Mouse (Mus musculus): ENCODE measurements around the gene Mcpt4.
"Not testable (repeated sequence)": the region's sequence is repeated elsewhere in the genome, so short reads cannot be mapped to it uniquely, and the experiment has no call there.

Mcpt4 gene

DNA sequence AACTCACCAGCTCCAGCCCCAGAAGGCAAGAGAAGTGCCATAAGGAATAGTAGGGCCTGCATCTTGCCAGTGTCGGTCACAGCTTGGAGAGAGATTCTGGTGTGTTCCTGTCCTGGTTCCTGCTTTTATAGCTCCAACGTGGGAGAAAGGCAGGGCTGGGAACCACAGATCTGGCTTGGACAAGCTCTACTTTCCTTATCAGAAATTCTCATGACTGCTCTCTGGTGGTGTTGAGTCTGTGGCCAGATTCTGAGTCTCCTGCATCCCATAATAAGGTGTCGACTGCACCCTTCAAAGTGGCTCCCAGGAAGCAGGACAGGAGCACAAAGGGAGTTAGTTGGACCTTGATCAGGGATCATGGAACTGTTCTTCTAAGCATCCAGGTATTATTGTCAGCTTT lies at the start of gene Mcpt4:
TSS of gene Mcpt4 (minus strand) at position 101 of the 400 bp plus-strand sequence.
- DNase-seq = not testable (repeated sequence)

DNA sequence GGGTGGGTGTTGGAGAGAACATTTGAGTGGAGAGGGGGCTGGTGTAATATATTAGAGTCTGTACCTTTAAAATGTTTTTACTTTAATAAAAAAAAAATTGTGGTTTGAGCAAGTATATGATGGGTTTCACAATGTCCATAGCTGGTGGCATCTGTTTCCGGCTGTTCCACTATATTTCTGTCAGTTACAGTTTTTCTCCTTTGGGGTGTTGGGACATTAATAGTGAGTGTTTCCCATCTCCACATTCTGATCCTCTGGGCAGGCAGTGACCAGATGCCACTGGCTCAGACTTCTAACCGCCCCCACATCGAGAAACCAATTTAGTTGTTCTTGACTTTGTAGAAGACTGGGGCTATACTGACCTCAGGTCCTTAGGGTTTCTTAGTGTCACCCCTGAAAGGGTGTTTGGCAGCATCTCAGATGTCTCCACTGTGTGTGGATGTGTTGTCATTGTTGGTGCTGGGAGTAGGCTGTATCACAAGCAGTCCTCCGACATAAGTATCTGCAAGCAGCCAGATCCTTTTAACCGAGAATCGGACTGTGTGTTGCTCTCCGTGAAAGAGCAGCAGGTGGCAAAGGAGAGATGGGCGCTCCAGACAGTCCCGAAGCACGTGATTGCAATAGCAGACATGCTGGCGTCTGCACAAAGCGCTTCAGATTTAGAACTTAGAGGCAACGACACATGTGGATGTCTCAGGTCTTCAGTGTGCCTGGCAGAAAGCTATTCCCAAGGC lies 43.5 kb upstream of the Mcpt4 start:
- no peak for DNase-seq

DNA sequence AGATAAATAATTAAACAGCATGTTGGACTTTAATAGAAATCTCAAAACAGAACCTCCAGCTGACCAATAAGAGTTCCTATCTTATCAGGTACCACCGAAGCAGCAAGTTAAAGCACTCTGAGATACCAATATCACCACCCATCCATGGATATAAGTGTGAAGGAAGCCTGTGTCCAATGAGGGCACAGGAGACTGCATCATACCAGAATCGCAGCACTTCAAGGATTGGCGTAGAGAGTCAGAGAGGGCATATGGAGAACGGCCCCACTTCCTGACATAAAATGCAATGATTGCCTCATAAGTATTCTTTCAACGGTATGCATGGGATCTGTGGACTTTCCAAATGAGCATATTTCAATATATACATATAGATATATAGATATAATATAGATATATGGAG lies 42.9 kb upstream of the Mcpt4 start:
- DNase-seq = no peak

DNA sequence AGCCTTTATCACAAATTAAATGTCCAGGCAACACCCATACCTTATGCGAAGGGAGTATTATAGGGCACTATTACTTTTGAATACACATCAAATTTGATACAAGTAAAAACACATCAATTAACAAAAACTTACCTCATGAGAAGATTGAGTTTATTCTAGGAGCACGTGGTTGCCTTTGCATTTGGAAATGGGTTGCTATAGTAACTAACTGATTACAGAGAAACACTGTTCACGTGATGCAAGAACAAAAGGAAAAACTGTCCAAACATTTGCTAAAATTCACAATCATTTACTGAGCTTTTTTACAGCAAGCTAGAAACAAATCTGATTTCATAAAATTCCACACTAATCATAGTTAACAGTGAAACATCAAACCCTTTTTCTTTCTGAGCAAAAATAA lies 41.3 kb upstream of the Mcpt4 start:
- no peak for DNase-seq

DNA sequence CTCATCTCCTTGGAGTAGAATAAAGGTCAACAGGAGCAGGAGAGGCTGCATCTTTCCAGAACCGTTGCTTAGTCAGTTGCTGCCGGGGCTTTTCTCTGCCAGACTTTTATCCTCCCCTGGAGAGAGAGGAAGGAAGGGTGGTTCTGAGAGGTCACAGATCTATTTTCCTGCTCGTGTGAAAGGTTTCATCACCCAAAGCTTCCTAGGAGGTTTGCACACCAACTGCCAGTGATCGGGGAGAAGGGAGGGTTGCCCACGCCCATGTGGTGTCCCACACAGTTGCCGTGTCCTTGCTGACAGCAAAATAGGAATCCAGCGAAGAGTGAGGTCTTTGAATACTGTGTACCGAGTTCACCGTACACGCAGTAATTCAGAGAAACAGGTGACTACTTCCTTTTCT lies 40.3 kb upstream of the Mcpt4 start, which contains the start of gene Ctsg:
TSS of gene Ctsg (minus strand) at position 189 of the 400 bp plus-strand sequence.
- no peak for DNase-seq

DNA sequence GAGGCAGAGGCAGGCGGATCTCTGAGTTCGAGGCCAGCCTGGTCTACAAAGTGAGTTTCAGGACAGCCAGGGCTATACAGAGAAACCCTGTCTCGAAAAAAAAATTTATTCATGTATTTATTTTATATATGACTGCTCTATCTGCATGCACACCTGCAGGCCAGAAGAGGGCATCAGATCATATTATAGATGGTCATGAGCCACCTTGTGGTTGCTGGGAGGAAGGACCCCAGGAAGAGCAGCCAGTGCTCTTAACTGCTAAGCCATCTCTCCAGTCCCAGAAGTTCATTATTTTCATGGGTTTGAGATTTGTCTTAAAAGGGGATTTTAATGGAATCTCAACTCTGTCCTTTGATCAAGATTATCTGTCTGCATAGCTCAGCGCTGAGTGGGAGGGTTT lies 36.8 kb upstream of the Mcpt4 start:
- DNase-seq = peak; percentile 24

DNA sequence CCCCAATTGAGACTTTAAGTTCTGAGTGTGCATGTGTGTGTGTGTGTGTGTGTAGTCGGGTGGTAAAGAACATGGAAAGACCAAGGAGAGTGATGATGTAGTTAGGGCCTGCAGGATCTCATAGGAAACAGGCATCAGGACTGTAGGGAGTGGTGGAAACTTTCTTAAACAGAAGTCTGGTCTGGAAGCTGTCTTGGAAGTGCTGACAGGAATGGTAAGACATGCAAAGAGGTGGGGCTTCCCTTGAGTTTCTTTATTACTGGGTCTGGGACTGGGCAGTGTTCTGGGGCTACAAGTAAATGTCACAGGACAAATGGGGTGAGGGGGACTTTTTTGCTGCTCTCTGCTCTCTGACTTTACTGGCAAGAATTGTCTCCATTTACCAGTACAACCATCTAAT lies 35.5 kb upstream of the Mcpt4 start:
- DNase-seq = no peak

DNA sequence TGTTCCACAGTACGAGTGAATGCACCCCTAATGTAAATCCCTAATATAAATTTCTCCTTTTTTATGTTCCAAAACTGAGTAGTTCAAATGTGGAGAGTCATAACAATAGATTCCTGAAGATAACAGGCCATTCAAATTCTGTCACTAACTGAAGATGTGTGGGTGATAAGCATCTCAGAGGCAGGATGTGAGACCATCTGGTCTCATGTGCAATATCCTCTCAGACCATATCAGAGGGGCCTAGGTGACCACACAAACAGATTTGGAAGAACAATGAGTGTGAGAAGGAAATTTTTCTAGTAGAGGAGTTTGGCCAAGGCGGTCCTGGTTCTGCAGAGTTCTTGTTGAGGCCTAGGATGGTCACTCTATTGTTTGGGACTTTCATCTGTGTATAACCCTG lies 31.2 kb upstream of the Mcpt4 start:
- DNase-seq = no peak

DNA sequence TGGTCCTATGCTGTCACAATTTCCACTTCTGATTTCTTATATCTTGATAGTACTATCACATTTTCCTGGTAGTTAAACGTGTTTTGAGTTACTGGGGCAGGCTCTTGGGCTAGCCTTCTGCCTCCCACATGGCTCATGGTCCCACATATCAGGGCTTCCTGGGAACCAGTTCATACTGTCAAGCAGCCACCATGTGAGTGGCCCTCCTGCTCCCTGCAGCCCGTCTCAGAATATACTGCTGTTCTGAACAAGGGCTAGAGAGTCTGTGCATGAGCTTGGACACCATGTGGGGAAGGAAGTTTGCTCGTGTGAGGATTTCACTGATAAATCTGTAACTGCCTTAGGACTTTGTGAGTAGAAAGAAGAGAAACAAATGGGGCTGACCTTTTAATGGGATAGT lies 24.6 kb upstream of the Mcpt4 start:
- DNase-seq = no peak

DNA sequence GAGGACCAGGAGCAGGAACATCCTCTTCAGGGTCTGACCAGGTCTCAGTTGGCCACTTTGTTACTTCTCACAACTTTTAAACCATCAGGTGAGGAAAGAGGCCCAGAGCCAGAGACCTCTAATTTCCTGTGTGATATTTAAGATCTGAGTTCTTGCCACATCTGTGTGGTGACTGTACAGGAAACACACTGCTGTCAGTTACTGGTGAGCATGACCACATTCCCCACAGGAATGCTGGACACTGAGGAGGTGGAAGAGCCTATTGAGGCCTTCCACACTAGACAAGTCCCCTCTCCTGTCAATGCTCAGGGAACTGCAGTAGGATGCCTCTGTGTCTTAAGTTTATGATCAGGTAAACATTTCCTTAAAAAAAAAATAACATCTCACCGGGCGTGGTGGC lies 23.1 kb upstream of the Mcpt4 start, which contains the start of gene Mcpt8:
TSS of gene Mcpt8 (minus strand) at position 107 of the 400 bp plus-strand sequence.
- DNase-seq = no peak

DNA sequence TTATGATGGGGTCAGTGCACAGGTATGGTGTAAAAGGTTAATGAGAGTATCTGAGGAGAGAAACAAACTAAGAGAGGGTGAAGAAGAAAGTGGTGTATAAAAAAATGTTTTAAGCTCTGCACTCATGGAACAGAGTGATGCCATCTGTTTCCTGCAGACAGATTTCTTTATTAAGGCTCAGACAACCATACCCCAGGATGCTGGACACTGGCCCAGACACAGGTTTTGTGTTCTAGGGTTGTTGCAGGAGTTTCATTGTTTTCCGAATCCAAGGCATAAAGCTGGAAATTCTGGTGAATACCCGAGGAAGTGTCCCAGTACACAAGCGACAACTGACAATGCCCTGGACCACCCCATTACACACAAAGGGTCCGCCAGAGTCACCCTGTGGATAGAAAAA lies 19.9 kb upstream of the Mcpt4 start:
- DNase-seq = no peak

DNA sequence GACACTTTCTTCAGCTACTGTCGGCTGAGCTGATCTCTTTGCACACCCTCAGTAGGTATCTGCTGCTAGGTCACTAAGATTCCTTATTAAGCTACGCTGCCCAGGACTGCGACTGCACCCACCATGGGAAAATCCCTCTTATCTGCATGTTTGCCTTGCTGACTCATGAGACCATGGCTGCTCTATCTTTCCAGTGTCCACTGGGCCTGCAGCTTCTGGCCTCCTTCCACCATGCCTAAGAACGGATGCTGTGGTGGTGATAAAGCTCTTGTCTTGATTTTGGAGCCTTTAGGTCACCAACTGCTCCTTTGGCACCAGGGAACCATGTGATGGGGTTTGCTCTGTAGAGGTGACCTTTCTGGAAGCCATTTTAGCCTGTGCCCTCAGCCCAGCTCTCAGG lies 4.4 kb downstream of the Mcpt4 start:
- DNase-seq = no peak

DNA sequence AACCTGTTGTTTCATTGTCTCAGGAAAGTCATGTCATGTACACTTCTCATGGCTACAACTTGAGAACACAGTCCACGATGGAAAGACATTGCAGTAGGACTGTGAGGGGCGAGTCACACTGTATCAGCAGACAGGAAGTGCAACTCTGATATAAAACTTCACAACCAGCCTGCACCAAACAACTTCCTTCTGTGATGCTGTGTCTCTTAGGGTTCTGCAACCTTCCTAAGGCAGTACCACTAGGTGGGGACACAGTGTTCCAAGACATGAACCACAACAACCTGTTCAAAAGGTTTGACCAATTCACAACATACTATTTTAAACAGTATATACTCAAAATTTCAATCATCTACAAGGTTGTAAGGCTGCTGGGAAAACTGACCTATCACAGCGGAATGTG lies 6.7 kb downstream of the Mcpt4 start:
- DNase-seq = no peak

DNA sequence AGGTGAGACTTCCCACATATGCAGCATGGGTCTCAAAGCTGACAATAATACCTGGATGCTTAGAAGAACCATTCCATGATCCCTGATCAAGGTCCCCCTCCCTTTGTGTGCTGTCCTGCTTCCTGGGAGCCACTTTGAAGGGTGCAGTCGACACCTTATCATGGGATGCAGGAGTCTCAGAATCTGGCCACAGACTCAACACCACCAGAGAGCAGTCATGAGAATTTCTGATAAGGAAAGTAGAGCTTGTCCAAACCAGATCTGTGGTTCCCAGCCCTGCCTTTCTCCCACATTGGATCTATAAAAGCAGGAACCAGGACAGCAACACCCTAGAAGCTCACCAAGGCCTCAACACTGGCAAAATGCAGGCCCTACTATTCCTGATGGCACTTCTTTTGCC lies 20.3 kb downstream of the Mcpt4 start, which contains the start of gene Mcpt2:
TSS of gene Mcpt2 (plus strand) at position 250 of the 400 bp plus-strand sequence.
- DNase-seq = not testable (repeated sequence)

DNA sequence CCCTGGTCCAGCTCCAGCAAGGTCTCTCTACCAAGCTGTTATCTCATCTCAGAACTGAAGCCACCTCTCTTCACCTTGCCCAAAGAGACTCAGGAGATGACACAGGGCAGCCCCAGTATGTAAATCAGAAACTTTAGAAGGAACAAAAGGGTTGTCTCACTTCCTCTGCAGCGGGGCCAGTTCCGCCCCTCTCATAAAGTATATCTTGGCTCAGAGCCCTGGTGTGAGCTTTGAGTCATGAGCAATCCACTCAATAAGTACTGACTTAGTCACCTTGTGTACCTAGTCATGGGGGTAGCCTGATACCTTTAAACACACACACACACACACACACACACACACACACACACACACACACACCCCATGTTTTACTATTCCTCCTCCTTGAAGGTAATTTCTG lies 27.7 kb downstream of the Mcpt4 start:
- DNase-seq = no peak

DNA sequence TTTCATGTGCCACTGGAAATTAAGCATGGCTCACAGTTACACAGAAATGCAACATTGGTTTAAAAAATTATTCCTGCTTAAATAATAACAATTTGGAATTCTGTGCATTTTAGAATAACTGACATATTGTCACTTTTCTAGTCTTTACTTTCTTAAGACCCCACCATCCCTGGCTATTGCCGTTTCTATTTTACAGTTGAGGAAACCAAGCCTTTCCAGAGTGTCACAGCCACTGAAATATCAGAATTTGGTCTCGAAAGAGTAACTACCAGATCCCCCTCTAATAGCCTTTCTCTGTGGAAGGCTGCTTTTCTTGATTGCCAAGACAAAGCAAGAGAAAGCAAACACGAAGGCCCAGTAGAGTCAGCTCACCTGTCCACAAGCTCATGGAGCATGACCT lies 31.7 kb downstream of the Mcpt4 start, which contains the start of gene Mcpt9:
TSS of gene Mcpt9 (minus strand) at position 101 of the 400 bp plus-strand sequence.
- not testable (repeated sequence) for DNase-seq

DNA sequence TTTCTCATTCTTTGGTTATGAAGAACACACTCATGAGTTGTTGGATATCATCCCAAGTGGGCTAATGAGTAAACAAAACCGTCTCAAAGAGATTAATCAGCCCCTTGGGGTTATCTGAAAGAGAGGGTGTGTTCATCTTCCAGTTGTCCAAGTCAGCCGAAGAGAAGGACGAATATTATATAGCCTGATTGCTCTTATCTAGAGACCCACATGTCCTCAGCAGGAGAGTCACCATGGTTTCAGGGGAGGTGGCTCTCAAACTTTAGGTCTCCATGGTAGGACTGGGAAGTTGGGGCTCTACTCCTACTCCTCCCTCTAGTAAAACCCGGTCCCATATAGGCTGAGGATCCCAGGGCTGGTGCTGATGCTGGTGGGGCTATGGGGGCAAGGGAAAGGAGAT lies 40.8 kb downstream of the Mcpt4 start:
- DNase-seq = not testable (repeated sequence)

DNA sequence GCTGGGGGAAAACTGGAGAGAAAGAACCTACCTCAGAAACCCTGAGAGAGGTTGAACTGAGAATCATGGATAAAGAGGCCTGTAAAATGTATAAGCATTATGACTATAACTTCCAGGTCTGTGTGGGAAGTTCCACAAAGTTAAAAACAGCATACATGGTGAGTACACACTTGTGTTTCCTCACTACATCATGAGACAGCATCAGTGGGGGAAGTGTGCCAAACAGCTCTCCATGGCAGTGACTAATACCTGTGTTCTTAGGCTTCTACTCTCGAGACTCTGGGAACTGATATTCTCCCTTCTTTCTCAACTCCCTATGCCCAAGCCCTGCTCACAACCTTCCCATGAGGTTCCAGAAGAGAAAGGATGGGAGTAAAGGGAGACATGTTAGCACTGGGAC lies 42.7 kb downstream of the Mcpt4 start:
- no peak for DNase-seq

DNA sequence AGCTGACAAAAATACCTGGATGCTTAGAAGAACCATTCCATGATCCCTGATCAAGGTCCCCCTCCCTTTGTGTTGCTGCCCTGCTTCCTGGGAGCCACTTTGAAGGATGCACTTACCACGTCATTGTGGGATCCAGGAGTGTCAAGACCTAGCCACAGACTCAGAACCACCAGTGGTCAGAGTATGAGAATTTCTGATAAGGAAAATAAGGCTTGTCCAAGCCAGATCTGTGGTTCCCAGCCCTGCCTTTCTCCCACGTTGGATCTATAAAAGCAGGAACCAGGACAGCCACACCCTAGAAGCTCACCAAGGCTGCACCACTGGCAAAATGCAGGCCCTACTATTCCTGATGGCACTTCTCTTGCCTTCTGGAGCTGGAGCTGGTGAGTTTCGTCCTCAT lies 44.4 kb downstream of the Mcpt4 start, which contains the start of gene Mcpt1:
TSS of gene Mcpt1 (plus strand) at position 301 of the 400 bp plus-strand sequence.
- not testable (repeated sequence) for DNase-seq

DNA sequence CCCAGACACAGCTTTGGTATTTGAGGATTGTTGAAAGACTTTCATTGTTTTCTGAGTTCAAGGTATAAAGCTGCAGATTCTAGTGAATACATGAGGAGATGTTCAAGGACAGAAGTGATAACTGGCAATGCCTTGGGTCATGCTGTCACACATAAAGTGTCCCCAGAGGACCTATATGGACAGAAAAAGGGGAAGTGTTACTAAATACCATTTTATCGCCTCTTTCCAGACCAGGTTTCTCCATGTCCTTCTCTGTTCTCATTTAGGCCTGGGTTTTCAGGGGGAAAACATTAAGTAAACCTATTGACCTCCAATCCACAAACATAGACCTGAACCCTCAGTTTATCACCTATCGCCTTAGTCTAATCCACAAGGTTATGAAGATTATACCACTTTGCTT lies 48.2 kb downstream of the Mcpt4 start:
- no peak for DNase-seq

DNA sequence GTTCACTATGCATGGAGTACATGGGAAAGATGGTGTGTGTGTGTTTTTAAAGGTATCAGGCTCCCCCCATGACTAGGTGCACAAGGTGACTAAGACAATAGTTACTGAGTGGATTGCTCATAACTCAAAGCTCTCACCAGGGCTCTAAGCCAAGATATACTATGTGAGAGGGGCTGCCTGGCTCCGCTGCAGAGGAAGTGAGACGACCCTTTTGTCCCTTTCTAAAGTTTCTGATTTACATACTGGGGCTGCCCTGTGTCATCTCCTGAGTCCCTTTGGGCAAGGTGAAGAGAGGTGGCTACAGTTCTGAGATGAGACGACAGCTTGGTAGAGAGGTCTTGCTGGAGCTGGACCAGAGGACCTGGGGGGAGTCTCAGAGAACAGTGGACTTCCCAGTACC lies 49.0 kb downstream of the Mcpt4 start:
- DNase-seq = no peak

Measured in thymus, postnatal 25 days (tissue).